ENCODE assay signal across 10 mouse cellular contexts in genomic region chr2:166415481-166415965, GRCm38 (mm10).
DNase-seq lines count a peak whose midpoint lies in the region; ATAC-seq lines count a peak whose summit lies in the region.
"Had no signal": no experiment of that assay in that cellular context is flagged by ENCODE, and none has a peak within 500 bp of the region (broad histone marks: within the 10 kb centered on the region; RNA-seq: fewer than 3 reads in every experiment).

No protein-coding gene starts in this region.

- H3K4me3 ChIP-seq in forebrain, embryonic 10.5 days = no peak overlapping the region
- H3K4me3 ChIP-seq in forebrain, embryonic 14.5 days (ENCODE audit: low read depth, low read length) = no peak overlapping the region
- H3K4me3 ChIP-seq in heart, embryonic 14.5 days (ENCODE audit: control insufficient read depth in 1 of 2, insufficient read depth in 1 of 2, low read depth in 1 of 2, low read length in 2 of 2) = no peak overlapping the region
- H3K4me3 ChIP-seq in limb, embryonic 10.5 days = no peak overlapping the region
- no peak overlapping the region for H3K4me3 ChIP-seq in midbrain, embryonic 15.5 days
- H3K4me3 ChIP-seq: liver, embryonic 15.5 days; neural tube, embryonic 12.5 days had no signal

- H3K9ac ChIP-seq in forebrain, embryonic 14.5 days (ENCODE audit: low read length) = no peak overlapping the region
- no peak overlapping the region for H3K9ac ChIP-seq in heart, embryonic 14.5 days (ENCODE audit: low read length)
- H3K9ac ChIP-seq in midbrain, embryonic 15.5 days = no peak overlapping the region
- H3K9ac ChIP-seq: liver, embryonic 15.5 days; neural tube, embryonic 12.5 days had no signal

- H3K27ac ChIP-seq in forebrain, embryonic 10.5 days = peak overlapping the region; percentile 65; the same call in 1 of the 2 replicates
- no peak overlapping the region for H3K27ac ChIP-seq in forebrain, embryonic 14.5 days (ENCODE audit: low read depth, low read length)
- peak overlapping the region; percentile 7 to 28; a peak in 2 of 4 replicates for H3K27ac ChIP-seq in heart, embryonic 14.5 days (replicated peaks in 1 of 2; ENCODE audit: control insufficient read depth in 1 of 2, insufficient read depth in 1 of 2, low read depth in 2 of 2, low read length in 2 of 2)
- peak overlapping the region; percentile 77; the same call in 1 of the 2 replicates for H3K27ac ChIP-seq in limb, embryonic 10.5 days
- H3K27ac ChIP-seq in midbrain, embryonic 15.5 days = no peak overlapping the region
- H3K27ac ChIP-seq: liver, embryonic 15.5 days had no signal

- no peak for DNase-seq in forebrain, embryonic 10.5 days (ENCODE audit: extremely low spot score, low spot score)
- DNase-seq in forebrain, embryonic 14.5 days (ENCODE audit: low spot score) = no peak
- DNase-seq in R1 (ENCODE audit: low read depth, low spot score) = peak; percentile 69
- peak; percentile 59 for DNase-seq in limb, embryonic 10.5 days (ENCODE audit: low spot score)
- DNase-seq in right cerebral cortex, postnatal 14 days = no peak
- DNase-seq in left cerebral cortex, postnatal 36 days (ENCODE audit: low spot score in 2 of 2) = no peak

- no peaks in the 10 kb centered on the region for H3K9me3 ChIP-seq in forebrain, embryonic 10.5 days
- H3K9me3 ChIP-seq in forebrain, embryonic 14.5 days (replicated peaks; ENCODE audit: control insufficient read depth, low read length) = no peaks in the 10 kb centered on the region
- H3K9me3 ChIP-seq in heart, embryonic 14.5 days (ENCODE audit: control insufficient read depth, low read length) = no peaks in the 10 kb centered on the region
- no peaks in the 10 kb centered on the region for H3K9me3 ChIP-seq in limb, embryonic 10.5 days (replicated peaks)
- no peaks in the 10 kb centered on the region for H3K9me3 ChIP-seq in midbrain, embryonic 15.5 days
- H3K9me3 ChIP-seq: liver, embryonic 15.5 days; neural tube, embryonic 12.5 days had no signal

- no peaks in the 10 kb centered on the region for H3K36me3 ChIP-seq in forebrain, embryonic 10.5 days (replicated peaks)
- no peaks in the 10 kb centered on the region for H3K36me3 ChIP-seq in forebrain, embryonic 14.5 days (ENCODE audit: control insufficient read depth, insufficient read depth, low read length)
- no peaks in the 10 kb centered on the region for H3K36me3 ChIP-seq in heart, embryonic 14.5 days (ENCODE audit: control insufficient read depth, insufficient read depth, low read length)
- H3K36me3 ChIP-seq in limb, embryonic 10.5 days = no peaks in the 10 kb centered on the region
- H3K36me3 ChIP-seq in midbrain, embryonic 15.5 days (replicated peaks) = no peaks in the 10 kb centered on the region
- H3K36me3 ChIP-seq: liver, embryonic 15.5 days; neural tube, embryonic 12.5 days had no signal

- no peak overlapping the region for H3K4me2 ChIP-seq in forebrain, embryonic 14.5 days (ENCODE audit: low read length)
- H3K4me2 ChIP-seq in heart, embryonic 14.5 days (ENCODE audit: low read length) = no peak overlapping the region
- no peak overlapping the region for H3K4me2 ChIP-seq in midbrain, embryonic 15.5 days
- H3K4me2 ChIP-seq: liver, embryonic 15.5 days; neural tube, embryonic 12.5 days had no signal

- H3K4me1 ChIP-seq in forebrain, embryonic 10.5 days = peaks cover 57% of the 10 kb centered on the region
- H3K4me1 ChIP-seq in forebrain, embryonic 14.5 days (ENCODE audit: control insufficient read depth, insufficient read depth, low read length) = peaks cover 13% of the 10 kb centered on the region; the same call in 1 of the 2 replicates
- H3K4me1 ChIP-seq in heart, embryonic 14.5 days (ENCODE audit: control insufficient read depth in 2 of 2, insufficient read depth in 2 of 2, low read length in 2 of 2) = peaks cover 27 to 35% of the 10 kb centered on the region in 2 experiments
- peaks cover 51% of the 10 kb centered on the region for H3K4me1 ChIP-seq in limb, embryonic 10.5 days
- peaks cover 26% of the 10 kb centered on the region for H3K4me1 ChIP-seq in midbrain, embryonic 15.5 days
- H3K4me1 ChIP-seq: liver, embryonic 15.5 days had no signal

- WGBS in forebrain, embryonic 10.5 days = 84% methylated on average over 16 of the region's 16 CpGs
- 82% methylated on average over 16 of the region's 16 CpGs for WGBS in forebrain, embryonic 14.5 days
- WGBS in heart, embryonic 14.5 days = 72% methylated on average over 16 of the region's 16 CpGs
- WGBS in limb, embryonic 10.5 days = 80% methylated on average over 16 of the region's 16 CpGs
- WGBS in midbrain, embryonic 15.5 days = 67% methylated on average over 16 of the region's 16 CpGs

- peaks cover 24% of the 10 kb centered on the region; the same call in 1 of the 2 replicates for H3K27me3 ChIP-seq in forebrain, embryonic 10.5 days (ENCODE audit: poor library complexity, severe bottlenecking)
- no peaks in the 10 kb centered on the region for H3K27me3 ChIP-seq in forebrain, embryonic 14.5 days (replicated peaks; ENCODE audit: control insufficient read depth, insufficient read depth, low read length)
- no peaks in the 10 kb centered on the region for H3K27me3 ChIP-seq in heart, embryonic 14.5 days (ENCODE audit: control insufficient read depth, insufficient read depth, low read length)
- H3K27me3 ChIP-seq in limb, embryonic 10.5 days (ENCODE audit: low read depth, poor library complexity, severe bottlenecking) = 0 out of 2 replicates have a peak, but pooled peaks cover 3% of the 10 kb centered on the region
- no peaks in the 10 kb centered on the region for H3K27me3 ChIP-seq in midbrain, embryonic 15.5 days (replicated peaks)
- H3K27me3 ChIP-seq: liver, embryonic 15.5 days had no signal

- intact Hi-C loops in left cerebral cortex, postnatal 36 days (cut with DNase I) = no loop called here

- ATAC-seq in forebrain, embryonic 14.5 days = no peak
- peak; percentile 47; the same call in 1 of the 2 replicates for ATAC-seq in heart, embryonic 14.5 days (ENCODE audit: insufficient number of reproducible peaks, insufficient read depth, low FRiP score, low read depth)
- no peak for ATAC-seq in midbrain, embryonic 15.5 days (replicated peaks)

Comparison
In these comparisons a context has a peak if more than half of its experiments do, and no peak if none do; other contexts are left out.
1. H3K27ac ChIP-seq: peak in forebrain, embryonic 10.5 days (single experiment), heart, embryonic 14.5 days (2 of 2) and limb, embryonic 10.5 days (single experiment); none in forebrain, embryonic 14.5 days (single experiment) and midbrain, embryonic 15.5 days (single experiment).
2. DNase-seq: peak in R1 (single experiment) and limb, embryonic 10.5 days (single experiment); none in forebrain, embryonic 10.5 days (single experiment), forebrain, embryonic 14.5 days (single experiment), right cerebral cortex, postnatal 14 days (single experiment) and left cerebral cortex, postnatal 36 days (0 of 2).